Mouse (Mus musculus): ENCODE data around the gene Rnaset2a.
"Not testable (repeated sequence)": the region's sequence is repeated elsewhere in the genome, so short reads cannot be mapped to it uniquely, and the experiment has no call there.

The Rnaset2a gene

DNA sequence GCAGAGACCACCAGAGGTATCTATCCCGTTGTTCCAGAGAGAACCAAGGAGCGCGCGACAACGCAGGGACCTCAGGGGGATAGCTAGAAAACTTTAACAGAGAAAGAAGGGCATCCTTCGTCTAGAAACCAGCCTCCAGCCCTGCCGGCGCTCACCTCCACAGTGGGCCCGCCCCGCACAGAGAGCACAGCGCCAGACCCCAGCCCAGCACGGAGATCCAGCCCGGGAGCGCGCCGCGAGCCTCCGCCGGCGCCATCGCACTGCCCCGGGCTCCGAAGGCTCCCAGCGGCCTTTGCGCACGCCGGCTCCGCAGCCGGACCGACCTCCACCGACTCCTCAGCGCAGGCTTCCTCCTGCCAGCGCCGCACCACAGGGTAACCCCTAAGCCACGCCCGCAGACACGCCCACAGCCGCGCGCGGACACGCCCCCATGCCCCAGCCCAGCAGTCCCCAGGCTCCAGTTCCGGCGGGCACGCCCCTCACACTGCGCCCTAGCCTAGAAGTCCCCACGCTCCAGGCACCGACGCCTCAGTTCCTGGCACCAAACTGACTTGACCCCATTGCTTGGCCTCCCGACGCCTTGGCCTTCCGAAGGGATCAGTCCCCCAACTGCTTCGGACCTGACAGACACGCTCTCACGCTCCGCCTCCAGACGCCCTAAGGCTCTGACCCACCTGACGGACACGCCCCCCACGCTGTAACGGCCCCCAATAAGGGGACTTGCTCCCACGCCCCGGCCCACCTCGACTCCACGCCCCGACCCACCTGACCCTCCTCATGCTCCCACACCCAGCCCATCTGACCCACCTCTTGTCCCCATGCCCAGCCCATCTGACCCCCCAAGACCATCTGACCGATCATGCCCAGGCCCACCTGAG is at the start of gene Rnaset2a, which contains the start of gene Gm49673:
TSS of gene Rnaset2a (minus strand) at position 659 of the 878 bp plus-strand sequence.
TSS of gene Gm49673 (minus strand) at position 350 of the 878 bp plus-strand sequence.
- not testable (repeated sequence) for DNase-seq (ENCODE audit: extremely low read depth, low read depth, low spot score)

DNA sequence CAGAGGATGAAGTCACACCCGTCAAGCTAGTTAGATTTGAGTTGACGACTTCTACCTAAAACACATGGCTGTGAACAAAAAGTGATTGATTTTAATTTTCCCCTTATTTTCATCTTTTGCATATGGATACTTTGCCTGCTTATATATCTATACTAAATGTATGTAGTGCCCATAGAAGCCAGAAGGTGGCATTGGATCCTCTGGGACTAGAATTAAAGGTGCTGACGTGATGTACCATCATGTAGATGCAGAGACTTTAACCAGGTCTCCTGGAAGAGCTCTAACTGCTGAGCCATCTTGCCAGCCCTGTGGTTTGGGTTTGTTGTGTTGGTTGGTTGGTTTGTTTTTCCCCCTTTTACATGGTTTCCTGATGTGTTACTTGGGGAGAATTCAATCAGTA is 49.8 kb upstream of the Rnaset2a start:
- DNase-seq (ENCODE audit: extremely low read depth, low read depth, low spot score): no peak

DNA sequence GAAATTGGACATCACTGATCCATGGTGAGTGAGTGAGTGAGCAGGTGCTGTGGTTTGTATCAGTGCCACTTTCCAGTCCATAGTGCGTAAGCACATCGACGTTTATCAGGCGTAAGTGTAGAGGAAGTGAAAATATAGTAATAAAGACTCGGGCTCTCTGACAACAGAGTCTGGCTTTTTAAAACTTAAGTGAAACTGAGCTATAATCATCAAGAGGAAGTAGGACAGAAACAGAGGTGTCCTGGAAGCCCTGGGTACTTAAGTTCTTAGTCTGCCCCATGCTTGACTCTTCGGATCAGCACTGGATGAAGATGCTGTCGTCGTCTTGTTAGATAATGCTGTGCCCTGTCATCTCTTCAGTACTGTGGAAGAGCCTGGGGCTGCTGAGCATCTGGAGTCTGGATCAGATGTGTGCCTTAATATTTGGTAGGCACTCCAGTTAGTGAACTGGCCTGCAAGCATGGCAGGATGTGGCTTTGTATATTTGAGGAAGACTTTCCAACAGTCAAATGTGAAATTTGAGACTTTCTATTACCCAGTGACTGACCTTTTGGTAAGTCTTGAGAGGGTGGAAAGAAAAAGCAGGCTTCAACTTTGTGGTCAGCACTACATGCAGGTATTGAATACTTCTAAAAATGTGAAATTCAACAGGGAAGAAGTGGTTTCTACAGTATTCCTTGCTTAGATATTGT is 47.9 kb upstream of the Rnaset2a start:
- no peak for DNase-seq (ENCODE audit: extremely low read depth, low read depth, low spot score)

DNA sequence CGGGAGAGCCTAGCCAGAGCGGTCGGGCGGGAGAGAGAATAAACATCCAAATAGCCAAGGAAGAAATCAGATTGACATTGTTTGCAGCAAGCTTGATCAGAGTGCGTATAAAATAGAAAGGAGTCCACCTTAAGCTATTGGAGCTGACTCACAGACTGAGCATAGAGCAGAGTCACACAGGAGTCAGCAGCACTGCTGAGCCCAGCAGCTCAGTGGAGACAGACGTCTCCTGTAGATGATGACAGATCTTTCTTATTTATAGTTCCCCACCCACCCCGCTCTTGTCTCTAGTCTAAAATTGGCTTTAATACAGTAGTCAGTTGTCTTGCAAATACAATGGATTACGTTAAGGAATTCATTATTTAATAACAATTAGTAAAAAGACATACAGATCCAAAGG is 45.8 kb upstream of the Rnaset2a start:
- DNase-seq (ENCODE audit: extremely low read depth, low read depth, low spot score): no peak

DNA sequence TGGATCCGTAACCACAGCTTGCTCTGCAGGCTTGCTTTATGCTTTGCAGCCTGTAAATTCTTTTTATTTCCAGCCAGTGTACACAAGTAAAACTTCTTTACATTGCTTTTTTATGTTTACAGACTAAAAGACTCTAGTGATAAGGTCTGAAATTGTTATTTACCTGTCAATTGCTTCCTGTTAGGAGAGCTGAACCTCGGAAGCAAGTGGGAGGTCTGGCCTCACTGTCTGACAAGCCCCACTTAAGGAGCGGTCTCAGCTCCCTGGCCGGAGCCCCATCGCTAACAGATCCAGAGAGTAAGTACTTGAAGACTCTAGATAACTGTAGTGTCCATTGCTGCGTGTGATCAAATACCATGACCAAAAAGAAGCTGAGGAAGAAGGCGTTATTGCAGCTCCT is 36.3 kb upstream of the Rnaset2a start:
- DNase-seq (ENCODE audit: extremely low read depth, low read depth, low spot score): no peak

DNA sequence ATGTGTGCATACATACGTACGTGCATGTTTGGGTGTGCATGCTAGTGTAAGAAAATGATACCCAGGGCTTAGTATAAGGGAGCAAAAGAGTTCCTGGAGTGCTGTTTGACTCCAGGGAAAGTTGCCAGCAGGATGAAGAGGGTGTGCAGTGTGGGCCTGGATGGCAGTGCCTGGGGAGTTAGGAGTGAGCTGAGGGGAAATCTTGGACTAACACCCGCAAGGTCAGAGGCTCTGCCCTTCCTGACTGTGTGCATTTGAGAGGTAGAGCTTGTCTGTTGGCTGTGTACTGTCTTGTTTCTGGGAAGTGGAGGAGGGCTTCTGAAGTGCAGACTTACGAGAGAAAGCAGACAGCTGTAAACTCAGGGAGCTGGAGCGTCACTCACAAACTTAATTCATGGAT is 35.9 kb upstream of the Rnaset2a start:
- DNase-seq (ENCODE audit: extremely low read depth, low read depth, low spot score): no peak

DNA sequence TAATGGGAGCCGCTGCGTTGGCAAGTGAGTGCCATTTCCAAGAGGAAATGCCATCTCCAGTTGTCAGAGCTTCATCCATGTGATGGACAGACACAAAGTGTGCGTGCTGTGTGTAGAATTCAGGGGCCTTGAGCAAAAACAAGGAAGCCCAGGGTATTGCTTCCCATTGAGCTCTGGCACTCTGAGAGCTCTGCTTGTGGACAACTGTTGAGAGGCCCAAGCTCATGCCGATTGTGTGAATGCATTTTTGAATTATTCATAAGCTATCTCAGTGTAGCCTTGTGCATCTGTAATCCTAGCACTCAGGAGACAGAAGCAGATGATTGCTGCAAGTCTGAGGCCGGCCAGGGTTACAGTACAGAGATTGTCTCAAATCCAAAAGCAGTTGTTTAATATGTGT is 29.2 kb upstream of the Rnaset2a start:
- DNase-seq (ENCODE audit: extremely low read depth, low read depth, low spot score): no peak

DNA sequence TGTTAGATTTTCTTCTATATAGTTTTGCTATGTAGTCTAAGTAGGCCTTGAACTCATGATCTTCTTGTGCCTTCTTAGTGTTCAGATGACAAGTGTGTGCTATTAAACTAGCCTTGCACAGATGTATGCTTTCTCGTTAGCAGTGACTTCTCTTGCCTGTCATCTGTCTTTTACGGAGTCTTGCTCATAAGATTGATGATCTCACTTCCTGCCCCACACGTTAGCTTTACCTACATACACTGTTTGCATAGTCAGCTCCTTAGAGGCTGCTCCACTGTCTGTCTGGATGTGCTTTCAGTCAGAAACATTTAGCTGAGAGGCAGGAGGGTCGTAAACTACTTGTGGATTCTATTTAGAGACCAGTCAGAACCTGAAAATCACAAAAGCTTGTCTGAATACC is 23.2 kb upstream of the Rnaset2a start:
- DNase-seq (ENCODE audit: extremely low read depth, low read depth, low spot score): no peak

DNA sequence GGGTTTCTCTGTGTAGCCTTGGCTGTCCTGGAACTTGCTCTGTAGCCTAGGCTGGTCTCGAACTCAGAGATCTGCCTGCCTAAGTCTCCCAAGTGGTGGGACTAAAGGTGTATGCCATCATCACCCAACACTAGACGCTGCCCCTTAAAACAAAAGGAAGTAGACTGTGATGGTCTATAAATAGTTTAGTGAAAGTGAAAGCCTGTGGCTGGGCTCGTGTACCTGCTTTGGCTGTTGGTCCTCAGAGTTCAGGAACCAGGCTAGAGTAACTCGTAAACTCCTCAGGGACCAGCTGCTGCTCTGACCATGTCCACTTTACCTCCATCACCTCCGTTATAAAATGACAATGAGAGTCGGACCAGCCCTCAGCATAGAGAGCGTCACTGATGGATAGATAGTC is 22.4 kb upstream of the Rnaset2a start:
- DNase-seq (ENCODE audit: extremely low read depth, low read depth, low spot score): no peak

DNA sequence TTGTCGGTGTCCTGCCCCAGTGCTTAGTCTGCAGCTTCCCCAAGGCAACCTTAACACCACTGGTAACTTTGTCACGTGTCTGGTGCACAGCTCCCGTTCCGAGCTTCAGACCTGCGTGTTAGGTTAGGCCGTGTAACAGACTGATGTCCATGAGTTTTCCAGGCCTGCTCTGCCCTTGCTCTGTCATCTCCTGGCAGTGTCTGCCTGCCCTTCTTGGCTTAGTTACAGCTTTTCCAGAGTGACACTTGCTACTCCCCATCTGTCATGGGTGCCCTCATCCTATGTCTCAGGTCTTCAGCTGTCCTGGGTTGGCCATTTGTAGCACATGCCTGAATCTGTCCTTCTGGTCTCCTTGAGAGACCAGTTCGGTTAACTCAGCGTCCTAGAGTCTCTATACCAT is 19.5 kb upstream of the Rnaset2a start:
- DNase-seq (ENCODE audit: extremely low read depth, low read depth, low spot score): not testable (repeated sequence)

DNA sequence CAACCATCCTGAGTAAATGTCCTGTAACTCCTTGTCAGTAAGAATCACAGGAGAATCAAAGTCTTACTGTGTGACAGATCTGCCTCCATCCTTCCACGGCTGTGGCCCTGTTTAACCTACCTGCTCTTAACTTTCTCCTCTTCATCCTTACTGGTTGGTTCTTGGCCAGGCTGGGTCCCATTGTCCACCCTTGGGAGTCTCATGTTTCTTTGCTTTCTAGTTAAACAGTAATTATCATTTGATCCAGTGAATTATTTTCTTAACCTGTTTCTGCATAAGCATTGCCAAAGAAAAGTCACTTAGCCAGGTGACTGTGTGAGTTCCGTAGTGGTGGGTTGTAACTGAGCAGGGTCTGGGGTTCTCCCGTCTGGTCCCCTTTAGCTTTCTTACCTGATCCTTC is 18.6 kb upstream of the Rnaset2a start:
- not testable (repeated sequence) for DNase-seq (ENCODE audit: extremely low read depth, low read depth, low spot score)

DNA sequence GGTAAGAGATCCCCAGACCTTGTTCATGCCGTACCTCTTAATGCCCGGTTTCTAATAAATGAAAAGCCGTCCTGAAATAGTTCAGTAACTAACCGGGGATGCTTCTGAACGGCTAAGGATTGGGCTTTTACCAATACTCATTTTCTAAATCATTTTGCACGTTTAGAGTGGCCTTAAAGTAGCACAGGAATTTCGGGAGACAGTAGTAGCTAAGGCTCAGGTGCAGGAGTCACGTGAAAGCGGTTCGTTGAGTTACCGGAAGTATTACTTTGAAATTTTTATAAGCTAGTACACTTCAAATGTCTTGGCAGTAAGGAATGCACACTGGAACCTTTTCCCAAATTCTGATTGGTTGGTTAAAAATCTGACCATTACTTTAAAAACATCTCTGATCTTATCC is 18.1 kb upstream of the Rnaset2a start:
- not testable (repeated sequence) for DNase-seq (ENCODE audit: extremely low read depth, low read depth, low spot score)

DNA sequence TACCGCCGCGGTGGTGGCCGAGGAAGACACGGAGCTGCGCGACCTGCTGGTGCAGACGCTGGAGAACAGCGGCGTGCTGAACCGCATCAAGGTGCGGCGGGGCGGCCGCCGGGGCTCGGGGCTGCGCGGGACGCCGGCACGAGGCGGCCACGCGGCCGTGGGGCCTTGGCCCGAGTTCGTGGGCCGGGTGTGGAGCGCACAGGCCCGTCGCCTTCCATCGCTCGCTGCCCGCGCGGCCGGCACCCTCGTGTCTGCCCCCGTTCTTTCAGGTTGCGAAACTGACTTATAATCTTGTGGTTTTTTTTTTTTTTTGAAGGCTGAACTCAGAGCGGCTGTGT is 17.7 kb upstream of the Rnaset2a start:
- not testable (repeated sequence) for DNase-seq (ENCODE audit: extremely low read depth, low read depth, low spot score)

DNA sequence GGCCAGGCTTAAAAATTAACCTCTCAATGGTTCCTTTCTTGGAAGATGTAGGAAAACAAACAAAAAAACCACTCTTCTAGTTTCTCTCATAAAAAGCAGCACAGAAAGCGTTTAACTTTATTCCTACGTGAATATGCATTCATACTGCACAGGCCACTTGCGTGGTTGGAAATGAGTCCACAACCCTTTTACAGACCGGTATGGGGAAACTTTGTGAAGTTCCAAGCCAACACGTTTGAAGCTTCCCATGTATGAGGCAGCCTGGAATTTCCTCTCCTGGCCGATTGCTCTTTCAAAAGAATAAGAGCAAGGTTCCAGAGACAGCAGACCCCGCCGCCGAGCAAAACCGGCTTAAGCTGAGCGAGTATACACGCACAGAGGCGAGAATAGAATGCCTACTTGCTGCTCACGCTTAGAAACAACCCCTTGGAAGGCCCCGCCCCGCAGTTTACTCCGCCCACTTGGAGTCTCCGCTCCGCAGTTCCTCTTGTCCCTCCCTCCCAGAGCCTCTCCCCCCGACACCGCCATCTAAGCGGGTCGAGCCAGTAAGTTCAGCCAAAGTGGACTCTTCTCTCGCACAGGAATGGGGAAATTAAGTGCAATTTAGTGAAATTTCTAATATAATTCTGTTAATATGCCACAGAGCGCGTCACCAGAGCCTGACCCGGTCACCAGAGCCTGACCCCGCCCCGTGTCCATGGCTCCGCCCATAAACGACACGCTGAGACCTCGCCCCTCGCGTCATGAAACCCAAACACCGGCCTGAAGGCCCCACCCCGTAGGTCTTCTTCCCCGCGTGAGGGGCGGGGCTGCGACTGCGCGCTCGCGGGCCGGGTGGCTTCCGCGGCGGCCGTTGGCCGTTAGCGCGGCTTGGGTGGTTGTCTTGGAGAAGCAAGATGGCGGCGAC is 17.1 kb upstream of the Rnaset2a start, which contains the start of gene Fgfr1op:
TSS of gene Fgfr1op (plus strand) at position 801 of the 907 bp plus-strand sequence.
- not testable (repeated sequence) for DNase-seq (ENCODE audit: extremely low read depth, low read depth, low spot score)

DNA sequence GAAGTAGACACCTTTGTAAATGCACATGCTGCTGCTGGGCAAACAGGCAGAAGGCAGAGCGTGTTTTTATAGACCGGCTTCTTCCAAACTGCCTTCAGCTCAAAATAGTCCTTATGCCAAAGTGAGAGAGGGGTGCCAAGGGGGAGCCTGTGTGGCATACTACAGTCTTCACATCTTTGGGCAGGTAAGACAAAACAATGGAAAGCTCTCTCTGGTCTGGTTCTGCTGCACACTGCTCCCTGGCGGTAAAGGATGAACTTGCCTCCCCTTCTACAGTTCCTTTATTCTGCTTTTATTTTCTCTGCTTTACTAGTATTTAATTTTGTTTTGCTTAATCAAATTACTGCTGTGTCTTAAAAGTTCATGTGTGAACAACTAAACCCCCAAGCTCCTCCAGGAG is 13.1 kb upstream of the Rnaset2a start:
- DNase-seq (ENCODE audit: extremely low read depth, low read depth, low spot score): not testable (repeated sequence)

DNA sequence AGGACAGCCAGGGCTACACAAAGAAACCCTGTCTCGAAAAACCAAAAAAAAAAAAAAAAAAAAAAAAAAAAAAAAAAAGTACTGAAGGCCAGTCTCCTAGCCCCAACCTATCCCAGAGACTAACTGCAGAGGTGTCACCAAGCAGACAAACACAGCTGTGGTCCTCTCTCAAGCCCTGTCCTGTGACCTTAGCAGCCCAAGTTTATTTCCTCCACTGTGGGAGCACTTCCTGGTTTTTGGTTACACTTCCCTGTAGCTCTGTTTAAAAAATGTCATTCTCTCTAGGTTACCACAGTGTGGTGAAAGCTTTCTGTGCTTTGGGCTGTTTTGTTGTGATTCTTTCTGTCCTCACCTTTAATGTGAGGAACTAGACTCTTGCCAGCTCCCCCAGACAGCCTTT is 10.7 kb upstream of the Rnaset2a start:
- DNase-seq (ENCODE audit: extremely low read depth, low read depth, low spot score): not testable (repeated sequence)

DNA sequence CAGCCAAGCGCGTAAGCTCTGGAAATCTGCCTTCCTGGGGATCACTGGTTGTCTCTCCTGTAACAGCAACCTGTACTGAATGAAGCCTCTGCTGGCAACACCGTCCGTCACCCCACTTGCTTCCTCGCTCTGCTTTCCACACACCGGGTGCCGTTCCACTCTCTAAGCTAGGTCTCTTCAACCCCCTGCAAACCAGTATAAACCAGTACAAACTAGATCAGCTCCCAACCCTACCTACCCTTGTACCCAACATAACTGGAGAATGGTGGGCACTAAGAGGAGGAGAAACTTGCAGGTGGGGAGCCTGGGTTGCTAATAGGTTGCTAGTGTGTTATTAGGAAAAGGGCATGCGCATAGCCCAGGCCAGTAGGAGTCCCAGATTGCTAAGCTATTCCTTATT is 8.1 kb upstream of the Rnaset2a start:
- DNase-seq (ENCODE audit: extremely low read depth, low read depth, low spot score): not testable (repeated sequence)

DNA sequence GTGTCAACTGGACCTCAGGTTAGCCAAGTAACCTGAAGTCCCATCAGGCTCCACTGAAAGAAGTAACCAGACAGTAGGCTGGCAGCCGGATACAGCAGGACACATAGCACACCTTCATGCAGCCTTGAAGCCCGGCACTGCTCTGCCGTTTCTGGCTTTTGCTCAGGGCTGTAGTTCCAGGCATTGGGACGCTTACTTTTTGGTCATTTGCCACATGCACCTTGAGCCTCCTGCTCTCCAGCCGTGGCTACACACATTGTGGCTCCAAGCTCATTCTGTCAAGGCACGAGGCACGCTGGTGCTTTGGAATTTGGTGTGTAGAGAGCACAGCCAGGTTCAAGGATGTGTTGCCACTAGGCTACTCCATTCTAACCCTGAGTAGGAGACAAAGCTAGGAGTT is 7.1 kb upstream of the Rnaset2a start:
- not testable (repeated sequence) for DNase-seq (ENCODE audit: extremely low read depth, low read depth, low spot score)

DNA sequence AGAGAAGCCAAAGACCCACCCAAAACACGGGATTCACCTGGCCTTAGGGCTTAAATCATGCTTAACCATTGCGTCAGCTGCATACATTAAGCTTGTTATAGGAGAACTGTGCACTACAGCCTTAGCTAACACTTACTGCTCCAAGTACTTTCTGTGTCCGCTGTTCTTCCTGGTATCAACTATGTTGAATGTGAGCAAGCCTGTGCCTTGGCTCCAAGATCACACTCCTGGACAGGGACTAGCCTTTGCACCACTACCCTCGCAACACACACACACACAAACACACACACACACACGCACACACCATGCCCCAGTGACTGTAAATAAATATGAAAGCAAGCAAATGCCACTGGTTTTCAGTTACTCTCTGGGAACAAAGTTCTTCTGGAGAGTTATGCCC is 966 bp downstream of the Rnaset2a start:
- not testable (repeated sequence) for DNase-seq (ENCODE audit: extremely low read depth, low read depth, low spot score)

DNA sequence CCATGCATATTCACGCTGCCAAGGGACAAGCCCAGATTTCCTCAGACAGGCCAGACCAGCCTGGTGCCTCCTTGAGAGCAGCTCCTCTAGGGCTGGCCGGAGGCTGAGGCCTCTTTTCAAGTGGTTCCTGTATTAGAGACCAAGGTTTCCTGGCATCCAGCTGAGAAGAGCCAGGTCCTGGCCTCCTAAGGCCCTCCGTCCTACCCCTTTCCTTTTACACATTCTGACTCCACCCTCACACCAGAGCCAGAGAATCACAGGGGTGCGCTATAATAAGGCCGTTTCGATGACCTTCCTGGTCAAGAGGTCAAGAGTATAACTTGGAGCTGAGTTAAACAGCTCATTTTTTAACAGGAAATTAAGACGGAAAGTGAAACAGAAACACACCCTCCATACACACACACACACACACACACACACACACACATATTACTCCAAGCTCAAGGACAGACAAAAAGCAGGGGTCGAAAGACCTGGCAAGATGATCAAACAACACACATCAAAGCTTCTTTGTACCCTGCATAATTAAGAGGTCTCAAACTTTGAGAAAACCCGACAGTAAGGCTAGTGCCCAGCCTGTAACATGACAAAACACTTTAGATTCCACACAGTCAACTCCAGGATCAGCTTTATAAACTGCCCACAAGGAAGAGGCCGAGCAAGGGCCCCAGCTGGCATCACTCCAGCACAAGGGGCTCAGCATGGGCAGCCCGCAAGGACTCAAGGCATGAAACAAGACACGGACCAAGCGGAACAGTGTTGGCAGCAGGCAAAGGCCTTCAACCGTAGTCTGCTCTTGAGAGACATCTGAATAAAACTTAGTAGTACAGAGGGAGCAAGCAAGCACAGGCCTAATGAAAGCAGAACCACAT is 3.9 kb downstream of the Rnaset2a start:
- DNase-seq (ENCODE audit: extremely low read depth, low read depth, low spot score): not testable (repeated sequence)

All from fat pad, adult 2 months (tissue).